8 mouse cellular contexts compared by ENCODE assay signal in genomic region chr14:57729975-57730499, GRCm38 (mm10). TPM values are rescaled to one million over a fixed set of nuclear protein-coding genes. Genes with fewer than 3 reads are reported as not detected.
A peak's percentile ranks its signal among the peaks of the same experiment; 100 is the strongest.
DNase-seq lines count a peak whose midpoint lies in the region; ATAC-seq and TF ChIP-seq lines count a peak whose summit lies in the region.

No protein-coding gene starts in this region.

- no peak for TF ChIP-seq CTCF in bone marrow macrophage, adult 2 months (IDR thresholded peaks at IDR 0.05; ENCODE audit: low read depth, low read length)
- TF ChIP-seq CTCF in thymus, adult 2 months (IDR thresholded peaks at IDR 0.05; ENCODE audit: borderline replicate concordance, control insufficient read depth, extremely low read depth, insufficient read depth, low read length, poor library complexity): no peak

- H3K27ac ChIP-seq in bone marrow macrophage, adult 2 months (ENCODE audit: insufficient read depth, low read depth, low read length): peak overlapping the region; percentile 94
- H3K27ac ChIP-seq in heart, embryonic 11.5 days (ENCODE audit: low read depth, low read length): peak overlapping the region; percentile 73
- peak overlapping the region; percentile 88 for H3K27ac ChIP-seq in kidney, embryonic 14.5 days (ENCODE audit: low read depth, low read length)
- H3K27ac ChIP-seq in thymus, adult 2 months (ENCODE audit: control insufficient read depth, insufficient read depth, low read length): peak overlapping the region; percentile 49

- peaks cover 5% of the 10 kb centered on the region; the same call in 1 of the 2 replicates for H3K36me3 ChIP-seq in heart, embryonic 11.5 days (ENCODE audit: control insufficient read depth, insufficient read depth, low read length)
- H3K36me3 ChIP-seq in kidney, embryonic 14.5 days (ENCODE audit: control insufficient read depth, insufficient read depth, low read length): peaks cover 2% of the 10 kb centered on the region; the same call in 1 of the 2 replicates
- H3K36me3 ChIP-seq in thymus, adult 2 months (ENCODE audit: control insufficient read depth, insufficient read depth, low read length): no peaks in the 10 kb centered on the region

- no peaks in the 10 kb centered on the region for H3K27me3 ChIP-seq in heart, embryonic 11.5 days (ENCODE audit: control insufficient read depth, insufficient read depth, low read length)
- H3K27me3 ChIP-seq in kidney, embryonic 14.5 days (ENCODE audit: control insufficient read depth, insufficient read depth, low read length): no peaks in the 10 kb centered on the region
- no peaks in the 10 kb centered on the region for H3K27me3 ChIP-seq in thymus, adult 2 months (ENCODE audit: control insufficient read depth, insufficient read depth, low read length)

- peak overlapping the region; percentile 16; the same call in 1 of the 2 replicates for H3K9ac ChIP-seq in heart, embryonic 11.5 days (ENCODE audit: low read depth, low read length)
- peak overlapping the region; percentile 35; the same call in 1 of the 2 replicates for H3K9ac ChIP-seq in kidney, embryonic 14.5 days (ENCODE audit: low read depth, low read length)

- peaks cover 19% of the 10 kb centered on the region for H3K4me1 ChIP-seq in bone marrow macrophage, adult 2 months (ENCODE audit: control insufficient read depth, insufficient read depth, low read length)
- H3K4me1 ChIP-seq in heart, embryonic 11.5 days (ENCODE audit: control insufficient read depth, insufficient read depth, low read length): peaks cover 33% of the 10 kb centered on the region
- peaks cover 23% of the 10 kb centered on the region for H3K4me1 ChIP-seq in kidney, embryonic 14.5 days (ENCODE audit: control insufficient read depth, insufficient read depth, low read length)
- peaks cover 22% of the 10 kb centered on the region for H3K4me1 ChIP-seq in thymus, adult 2 months (replicated peaks; ENCODE audit: control insufficient read depth, insufficient read depth, low read length)

- peak overlapping the region; percentile 3 for H3K4me3 ChIP-seq in bone marrow macrophage, adult 2 months (ENCODE audit: insufficient read depth, low read length)
- no peak overlapping the region for H3K4me3 ChIP-seq in heart, embryonic 11.5 days (ENCODE audit: low read depth, low read length)
- no peak overlapping the region for H3K4me3 ChIP-seq in kidney, embryonic 14.5 days (ENCODE audit: low read length)
- no peak overlapping the region for H3K4me3 ChIP-seq in thymus, adult 2 months (ENCODE audit: control insufficient read depth, insufficient read depth, low read length)

- DNase-seq in adrenal gland, adult 2 months: peak; percentile 43
- no peak for DNase-seq in adrenal gland, postnatal 10 days
- DNase-seq in thymus, adult 2 months: peak; percentile 35
- DNase-seq in cerebellum, adult 11 months: no peak

- H3K9me3 ChIP-seq in heart, embryonic 11.5 days (replicated peaks; ENCODE audit: control insufficient read depth, low read length): no peaks in the 10 kb centered on the region
- H3K9me3 ChIP-seq in kidney, embryonic 14.5 days (ENCODE audit: control insufficient read depth, low read length): peaks cover 4% of the 10 kb centered on the region; the same call in 1 of the 2 replicates

- ATAC-seq in heart, embryonic 11.5 days (replicated peaks; ENCODE audit: insufficient number of reproducible peaks, low FRiP score, low TSS enrichment): no peak
- ATAC-seq in kidney, embryonic 14.5 days (ENCODE audit: low FRiP score, low TSS enrichment): peak; percentile 51; the same call in 1 of the 2 replicates
- peak; percentile 90 for ATAC-seq in megakaryocyte, adult 5-6 weeks (ENCODE audit: poor library complexity, severe bottlenecking)

- H3K4me2 ChIP-seq in heart, embryonic 11.5 days: peak overlapping the region; percentile 11; the same call in 1 of the 2 replicates
- H3K4me2 ChIP-seq in kidney, embryonic 14.5 days (replicated peaks; ENCODE audit: low read depth, low read length): peak overlapping the region; percentile 9; the same call in 1 of the 2 replicates

- no peak for TF ChIP-seq POLR2A in bone marrow macrophage, adult 2 months (IDR thresholded peaks at IDR 0.05; ENCODE audit: borderline replicate concordance, low read depth, low read length)
- no peak for TF ChIP-seq POLR2A in thymus, adult 2 months (IDR thresholded peaks at IDR 0.05; ENCODE audit: control insufficient read depth, extremely low read depth, insufficient read depth, low read length, poor library complexity)

- WGBS in heart, embryonic 11.5 days (ENCODE audit: insufficient replicate concordance): 62% methylated on average over 5 of the region's 5 CpGs
- 54% methylated on average over 5 of the region's 5 CpGs for WGBS in kidney, embryonic 14.5 days
- WGBS in thymus, adult 2 months: 21% methylated on average over 5 of the region's 5 CpGs

RNA-seq across cellular contexts. Expression of gene Gm49361, which starts 15.9 kb away (rescaled TPM):
- total RNA-seq in adrenal gland, adult 2 months (2021): 1 to 10 TPM in 1 of 2 experiments, not detected in 1; 3.5 TPM
- polyA plus RNA-seq in adrenal gland, adult 2 months (2012; rRNA removed): not detected in 2 replicates
- 1 to 10 TPM in 1 of 2 experiments, under 1 TPM in 1; 0.94 to 3.9 TPM for total RNA-seq in adrenal gland, postnatal 10 days (2021)
- not detected in 2 replicates for polyA plus RNA-seq in bone marrow macrophage, adult 2 months (2012; ENCODE audit: insufficient read depth, insufficient read length, missing spikeins)
- not detected in 2 replicates for polyA plus RNA-seq in heart, embryonic 11.5 days (2014; fragmentation: Nextera tagmentation; extraction: Ambion mirVana)
- not detected in 2 replicates for polyA plus RNA-seq in kidney, embryonic 14.5 days (2014; fragmentation: Nextera tagmentation; extraction: Ambion mirVana)
- not detected in 2 replicates for total RNA-seq in megakaryocyte, adult 5-6 weeks (2015)
- 0.59 TPM in 1 of 2 replicates, not detected in the other for total RNA-seq in megakaryocyte, adult 5-6 weeks (2017)
- polyA plus RNA-seq in thymus, adult 2 months (2012; rRNA removed): 0.23 TPM in 1 of 2 replicates, not detected in the other

RNA-seq across cellular contexts. Expression of gene Lats2, which starts 28.2 kb away (rescaled TPM):
- total RNA-seq in adrenal gland, adult 2 months (2021): 10 to 100 TPM; 43.0 to 44.4 TPM
- polyA plus RNA-seq in adrenal gland, adult 2 months (2012; rRNA removed): 92.0 and 94.2 TPM in 2 replicates
- 10 to 100 TPM; 33.6 to 34.4 TPM for total RNA-seq in adrenal gland, postnatal 10 days (2021)
- 22.4 and 27.6 TPM in 2 replicates for polyA plus RNA-seq in bone marrow macrophage, adult 2 months (2012; ENCODE audit: insufficient read depth, insufficient read length, missing spikeins)
- polyA plus RNA-seq in heart, embryonic 11.5 days (2014; fragmentation: Nextera tagmentation; extraction: Ambion mirVana): 18.9 and 20.7 TPM in 2 replicates
- polyA plus RNA-seq in kidney, embryonic 14.5 days (2014; fragmentation: Nextera tagmentation; extraction: Ambion mirVana): 12.6 and 21.5 TPM in 2 replicates
- 35.0 and 39.1 TPM in 2 replicates for total RNA-seq in megakaryocyte, adult 5-6 weeks (2015)
- 33.8 and 34.4 TPM in 2 replicates for total RNA-seq in megakaryocyte, adult 5-6 weeks (2017)
- polyA plus RNA-seq in thymus, adult 2 months (2012; rRNA removed): 17.1 and 18.2 TPM in 2 replicates

Comparison
In these comparisons a context has a peak if more than half of its experiments do, and no peak if none do; other contexts are left out.
1. DNase-seq: peak in adrenal gland, adult 2 months (single experiment) and thymus, adult 2 months (single experiment); none in adrenal gland, postnatal 10 days (single experiment) and cerebellum, adult 11 months (single experiment).
2. Peak in every context shown above with its lines, with median percentiles within 50 percentile points of each other: H3K27ac ChIP-seq.